Mouse (Mus musculus) midbrain, embryonic 15.5 days (tissue): ENCODE data around the gene Sdk1. TPM values are rescaled to one million over a fixed set of nuclear protein-coding genes. Genes with fewer than 3 reads are reported as not detected.

Source experiments
- ATAC-seq: fragments of 200-750 bp; cut with Nextera tagmentation; replicated peaks from 2 replicates; pipeline ENCODE4 v1.8.0; 2017; ENCODE audit warnings: moderate TSS enrichment
- H3K27ac ChIP-seq: fragments of 300-500 bp; sonication (generic); 2 replicates; pipeline ENCODE4 v1.5.1; 2015; ENCODE audit warnings: mild to moderate bottlenecking, inconsistent platforms
- H3K27me3 ChIP-seq: fragments of 300-500 bp; sonication (generic); replicated peaks from 2 replicates; pipeline ENCODE4 v1.6.1; 2015; ENCODE audit warnings: inconsistent platforms
- H3K36me3 ChIP-seq: fragments of 300-500 bp; sonication (generic); replicated peaks from 2 replicates; pipeline ENCODE4 v1.6.1; 2015; ENCODE audit warnings: inconsistent platforms
- H3K4me1 ChIP-seq: fragments of 300-500 bp; sonication (generic); 2 replicates; pipeline ENCODE4 v1.6.1; 2015; ENCODE audit warnings: inconsistent platforms
- H3K4me2 ChIP-seq: fragments of 300-500 bp; sonication (generic); 2 replicates; pipeline ENCODE4 v1.6.1; 2015; ENCODE audit warnings: inconsistent platforms, mild to moderate bottlenecking, moderate library complexity
- H3K4me3 ChIP-seq: fragments of 300-500 bp; sonication (generic); 2 replicates; pipeline ENCODE4 v1.5.1; 2015; ENCODE audit warnings: mild to moderate bottlenecking, inconsistent platforms
- H3K9ac ChIP-seq: fragments of 300-500 bp; sonication (generic); 2 replicates; pipeline ENCODE4 v1.6.1; 2015; ENCODE audit warnings: mild to moderate bottlenecking, inconsistent platforms
- H3K9me3 ChIP-seq: fragments of 300-500 bp; sonication (generic); 2 replicates; pipeline ENCODE4 v1.6.1; 2016; ENCODE audit warnings: inconsistent platforms
- WGBS: fragments of 180-500 bp; shearing (Covaris S2); methylation state at CpG from one replicate; pipeline ENCODE4 v1.1.7; 2015; ENCODE audit warnings: mixed read lengths; 5-methylcytosine and 5-hydroxymethylcytosine counted together
- polyA plus RNA-seq: library from polyadenylated mRNA; unstranded; fragments of >200 nt; fragmentation: Nextera tagmentation; extraction: Ambion mirVana; gene quantifications from 2 replicates; pipeline ENCODE4 v1.2.1, GENCODE M21; 2015

The Sdk1 gene
- polyA plus RNA-seq, 1 experiment from 2014 or later = 3.1 TPM

DNA sequence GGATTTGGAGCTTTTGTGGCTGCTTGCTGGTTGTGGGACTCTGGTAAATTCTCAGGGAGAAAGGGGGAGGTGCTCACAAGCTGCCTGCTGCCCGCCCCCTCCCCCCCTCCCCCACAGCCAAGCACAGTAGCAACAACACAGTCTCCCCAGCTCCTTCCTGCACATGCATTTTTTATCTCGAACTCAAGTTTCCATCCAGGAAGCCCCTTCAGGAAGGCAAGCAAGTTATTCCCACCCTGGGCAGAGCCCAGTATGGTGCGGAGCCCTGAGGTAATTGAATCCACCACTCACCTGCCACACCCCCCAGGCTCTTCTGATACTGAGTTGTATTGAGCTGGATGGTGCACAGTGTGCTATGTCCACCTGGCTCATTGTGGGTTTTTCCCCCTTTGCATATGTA, 768.9 kb downstream of the Sdk1 start:
- ATAC-seq = no peak
- Histone ChIP-seq H3K4me2 (no peak overlapping the region), H3K27ac (no peak overlapping the region), H3K4me3 (no peak overlapping the region), H3K9ac (no peak overlapping the region), H3K27me3 (no peaks in the 10 kb centered on the region), H3K9me3 (no peaks in the 10 kb centered on the region), H3K4me1 (peaks cover 15% of the 10 kb centered on the region), H3K36me3 (no peaks in the 10 kb centered on the region)
- 19% methylated on average over 3 of the region's 3 CpGs for WGBS

DNA sequence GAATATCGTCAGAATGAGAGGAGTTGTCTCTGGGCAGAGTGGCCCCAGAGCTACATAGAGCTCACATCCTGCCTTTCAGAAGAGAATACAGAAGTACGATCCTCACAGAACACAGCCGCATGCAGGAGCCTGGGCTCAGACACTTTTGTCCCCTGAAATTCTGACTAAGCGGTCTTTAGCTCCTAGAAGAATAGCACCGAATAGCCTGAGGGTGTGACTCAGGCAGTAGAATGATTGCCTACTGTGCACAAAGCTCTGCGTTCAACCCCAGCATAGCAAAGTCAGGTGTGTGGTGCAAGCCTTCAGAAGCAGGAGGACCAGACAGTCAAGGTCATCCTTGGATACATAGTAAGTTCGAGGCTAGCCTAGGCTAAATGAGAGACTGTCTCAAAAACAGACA, 775.7 kb downstream of the Sdk1 start:
- Histone ChIP-seq H3K9ac (no peak overlapping the region), H3K9me3 (no peaks in the 10 kb centered on the region), H3K4me3 (no peak overlapping the region), H3K4me1 (peaks cover 5% of the 10 kb centered on the region; the same call in 1 of the 2 replicates), H3K27ac (no peak overlapping the region; the same call in 1 of the 2 replicates), H3K27me3 (no peaks in the 10 kb centered on the region), H3K36me3 (no peaks in the 10 kb centered on the region), H3K4me2 (no peak overlapping the region)
- no peak for ATAC-seq
- WGBS = 83% methylated on average over 7 of the region's 7 CpGs

DNA sequence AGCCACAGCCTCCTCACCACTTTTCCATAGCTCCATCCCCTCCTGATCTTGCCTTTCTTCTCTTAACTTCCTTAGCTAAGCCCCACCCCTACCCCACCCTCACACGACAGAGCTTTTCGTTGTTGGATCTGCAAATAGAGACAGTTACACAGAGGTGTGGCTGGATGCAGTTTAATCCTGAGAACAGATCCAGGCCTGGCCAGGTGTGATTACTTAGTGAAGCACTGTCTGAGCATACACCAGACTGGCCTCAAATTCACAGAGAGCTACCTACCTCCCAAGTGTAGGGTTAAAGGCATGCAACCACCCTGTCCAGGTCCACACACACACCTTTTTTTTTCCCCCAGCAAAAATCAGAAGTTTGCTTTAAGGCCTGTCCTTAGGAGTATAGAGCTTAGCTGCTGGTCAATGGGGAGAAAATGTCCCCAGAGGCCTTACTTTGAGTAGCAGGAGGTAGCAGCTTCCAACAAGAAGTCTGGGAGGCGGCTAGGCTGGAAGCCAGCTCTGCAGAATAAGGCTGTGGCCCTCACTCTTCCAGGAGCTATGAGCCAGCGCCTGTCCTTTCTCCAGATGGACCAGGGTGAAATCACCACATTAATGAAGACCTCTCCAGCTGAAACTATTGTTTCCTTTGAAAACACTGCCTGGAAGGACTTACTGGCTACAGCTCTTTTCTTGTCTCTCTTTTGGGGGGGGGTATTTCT, 781.7 kb downstream of the Sdk1 start:
- Histone ChIP-seq H3K9ac (no peak overlapping the region), H3K9me3 (no peaks in the 10 kb centered on the region), H3K4me2 (no peak overlapping the region), H3K27me3 (no peaks in the 10 kb centered on the region), H3K36me3 (no peaks in the 10 kb centered on the region), H3K27ac (no peak overlapping the region), H3K4me1 (no peaks in the 10 kb centered on the region), H3K4me3 (no peak overlapping the region)
- WGBS = 53% methylated on average over 4 of the region's 4 CpGs
- ATAC-seq = no peak

DNA sequence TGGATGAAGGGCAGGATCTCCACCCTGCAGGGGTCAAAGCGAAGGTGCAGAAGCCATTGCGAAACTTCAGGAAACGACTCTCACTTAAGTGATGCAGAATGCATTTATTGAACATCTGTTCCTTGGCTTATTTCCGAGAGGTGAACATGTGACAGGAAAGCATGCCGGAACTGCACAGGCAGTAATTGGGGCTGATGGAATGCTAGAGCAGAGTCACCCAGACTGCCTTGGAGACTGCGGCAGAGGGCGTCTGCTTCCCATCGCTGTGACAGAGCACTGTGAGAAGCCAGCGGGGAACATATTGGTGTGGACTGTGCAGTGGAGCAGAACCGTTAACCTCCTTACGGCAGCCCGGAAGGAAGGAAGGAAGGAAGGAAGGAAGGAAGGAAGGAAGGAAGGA, 783.2 kb downstream of the Sdk1 start:
- H3K36me3 ChIP-seq = no peaks in the 10 kb centered on the region
- no peaks in the 10 kb centered on the region for H3K27me3 ChIP-seq
- H3K4me2 ChIP-seq = no peak overlapping the region
- no peaks in the 10 kb centered on the region for H3K4me1 ChIP-seq
- WGBS = 77% methylated on average over 12 of the region's 12 CpGs
- no peak overlapping the region for H3K4me3 ChIP-seq
- no peak overlapping the region for H3K27ac ChIP-seq
- ATAC-seq = no peak
- H3K9ac ChIP-seq = no peak overlapping the region
- no peaks in the 10 kb centered on the region for H3K9me3 ChIP-seq

DNA sequence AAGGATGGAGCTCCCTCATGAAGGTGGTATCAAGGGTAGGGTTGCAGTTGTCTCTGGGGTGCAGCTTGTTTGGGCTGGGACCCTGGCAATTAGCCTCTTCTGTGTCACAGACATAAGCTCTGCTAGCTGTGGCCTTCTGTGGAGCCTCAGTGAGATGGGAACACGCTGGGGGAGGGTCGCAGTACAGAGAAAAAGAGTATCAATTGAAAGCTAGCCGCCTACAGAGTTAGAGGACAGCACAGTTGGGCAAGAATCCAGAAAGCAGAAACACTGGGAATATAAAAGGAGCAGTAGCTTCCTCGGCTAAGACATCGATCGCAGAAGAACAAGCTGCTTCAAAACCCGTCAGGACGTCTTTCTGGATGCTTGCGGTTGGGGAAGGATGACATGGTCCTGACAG, 795.2 kb downstream of the Sdk1 start:
- Histone ChIP-seq H3K36me3 (no peaks in the 10 kb centered on the region), H3K4me2 (no peak overlapping the region), H3K4me1 (no peaks in the 10 kb centered on the region), H3K9ac (no peak overlapping the region), H3K27me3 (no peaks in the 10 kb centered on the region), H3K9me3 (no peaks in the 10 kb centered on the region), H3K27ac (no peak overlapping the region), H3K4me3 (no peak overlapping the region)
- WGBS = 81% methylated on average over 9 of the region's 9 CpGs
- ATAC-seq = no peak

DNA sequence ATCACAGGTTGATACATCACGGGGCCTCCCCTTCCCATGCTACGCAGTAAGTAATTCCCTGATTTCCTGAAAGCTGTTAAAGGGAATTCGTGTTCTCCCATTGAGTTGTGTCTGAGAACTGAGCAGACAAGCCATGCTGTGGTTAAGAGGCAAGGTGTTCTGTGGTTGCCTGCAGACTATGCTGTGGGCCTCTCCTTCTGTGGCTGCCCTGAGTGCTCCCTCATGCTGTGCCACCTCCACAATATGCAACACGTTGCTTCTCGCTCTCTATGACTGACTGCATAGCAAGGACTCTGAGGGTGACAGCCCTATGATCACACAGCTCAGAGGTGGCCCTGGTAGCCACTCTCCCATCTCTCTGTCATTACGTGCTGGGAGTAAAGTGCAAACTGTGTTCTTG, 797.9 kb downstream of the Sdk1 start:
- no peaks in the 10 kb centered on the region for H3K27me3 ChIP-seq
- no peak overlapping the region for H3K4me2 ChIP-seq
- no peaks in the 10 kb centered on the region for H3K4me1 ChIP-seq
- no peak for ATAC-seq
- H3K27ac ChIP-seq = no peak overlapping the region
- 90% methylated on average over 6 of the region's 6 CpGs for WGBS
- H3K4me3 ChIP-seq = no peak overlapping the region
- H3K36me3 ChIP-seq = no peaks in the 10 kb centered on the region
- no peaks in the 10 kb centered on the region for H3K9me3 ChIP-seq
- no peak overlapping the region for H3K9ac ChIP-seq

DNA sequence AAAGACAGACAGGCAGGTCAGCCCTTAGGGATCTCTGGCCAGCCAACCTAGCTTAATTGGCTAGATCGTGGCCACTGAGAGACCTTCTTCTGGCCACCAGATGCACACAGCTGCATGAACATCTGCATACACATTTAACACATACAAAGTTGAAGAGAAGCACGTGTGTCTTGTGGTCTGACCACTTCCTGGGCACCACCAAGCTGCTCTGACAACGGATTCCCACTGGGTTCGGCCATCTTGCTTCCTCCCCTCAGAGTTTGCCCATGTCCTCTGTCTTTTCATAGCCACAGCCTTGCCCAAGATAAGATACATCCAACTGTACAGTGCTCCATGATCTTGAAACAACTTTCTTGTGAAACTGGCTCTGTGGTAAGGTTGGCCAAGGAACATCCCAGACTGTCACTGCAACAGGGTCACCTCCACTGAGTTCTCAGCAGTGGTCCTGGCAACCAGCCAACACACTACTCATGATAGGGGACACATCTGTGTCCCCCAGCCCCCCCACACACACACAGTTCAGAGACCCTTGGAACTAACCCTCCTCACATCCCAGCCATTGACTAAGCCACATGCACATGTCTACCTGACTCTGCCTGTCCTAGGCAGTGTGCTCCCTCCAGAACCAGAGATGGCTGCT, 798.7 kb downstream of the Sdk1 start:
- H3K27me3 ChIP-seq = no peaks in the 10 kb centered on the region
- no peak overlapping the region for H3K27ac ChIP-seq
- no peaks in the 10 kb centered on the region for H3K36me3 ChIP-seq
- H3K9me3 ChIP-seq = no peaks in the 10 kb centered on the region
- 88% methylated on average over 4 of the region's 4 CpGs for WGBS
- no peak overlapping the region for H3K4me3 ChIP-seq
- no peak overlapping the region for H3K4me2 ChIP-seq
- no peak for ATAC-seq
- no peak overlapping the region for H3K9ac ChIP-seq
- no peaks in the 10 kb centered on the region for H3K4me1 ChIP-seq

DNA sequence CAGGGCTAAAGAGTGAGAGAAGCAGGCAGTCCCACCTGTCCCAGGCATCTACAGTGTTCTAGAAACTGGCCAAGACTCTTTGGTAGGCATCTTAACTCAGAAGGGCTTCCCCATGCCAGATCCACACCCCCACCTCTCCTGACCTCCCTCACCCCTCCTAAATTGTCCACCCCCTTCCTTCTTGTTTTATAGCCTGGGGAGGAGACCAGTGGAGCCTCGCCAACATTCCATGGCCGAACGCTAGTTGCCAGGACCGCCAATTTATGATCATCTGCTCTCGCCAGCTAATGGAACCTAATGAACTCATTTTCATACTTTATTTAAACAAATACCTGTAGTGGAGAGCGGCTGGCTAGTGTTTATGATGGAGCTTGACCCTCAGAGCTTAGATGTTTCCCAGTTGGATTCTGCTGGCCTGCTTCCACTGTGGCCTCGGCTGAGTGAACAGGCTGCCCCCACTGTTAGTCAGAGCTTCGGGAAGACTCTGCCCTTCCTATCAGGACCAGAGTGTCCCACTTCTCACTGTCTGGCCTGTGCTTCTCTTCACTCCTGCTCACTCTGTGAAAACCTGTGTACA, 800.0 kb downstream of the Sdk1 start:
- H3K36me3 ChIP-seq = no peaks in the 10 kb centered on the region
- 80% methylated on average over 8 of the region's 8 CpGs for WGBS
- no peaks in the 10 kb centered on the region for H3K9me3 ChIP-seq
- H3K27ac ChIP-seq = no peak overlapping the region
- H3K27me3 ChIP-seq = no peaks in the 10 kb centered on the region
- H3K9ac ChIP-seq = no peak overlapping the region
- ATAC-seq = no peak
- no peak overlapping the region for H3K4me2 ChIP-seq
- H3K4me3 ChIP-seq = no peak overlapping the region
- no peaks in the 10 kb centered on the region for H3K4me1 ChIP-seq

DNA sequence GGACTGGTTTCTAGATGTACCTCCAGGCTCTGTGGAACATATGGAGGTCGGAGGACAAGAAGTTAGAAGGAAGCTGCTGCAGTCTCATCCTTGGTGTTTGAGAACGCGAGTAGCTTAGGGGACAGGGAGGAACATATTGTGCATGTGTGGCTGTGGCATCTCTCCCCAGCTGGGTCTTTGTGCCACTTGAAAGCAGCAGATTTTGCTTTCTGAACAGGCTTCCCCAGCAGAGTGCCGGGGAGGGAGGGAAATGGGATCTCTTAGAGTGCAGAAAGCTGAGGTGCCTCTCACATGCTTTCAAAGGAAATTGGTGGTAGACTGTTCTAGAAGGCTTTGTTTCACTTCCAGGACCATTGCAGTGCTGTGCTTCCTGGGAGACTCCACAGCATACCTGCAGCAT, 820.5 kb downstream of the Sdk1 start:
- Histone ChIP-seq H3K9me3 (no peaks in the 10 kb centered on the region), H3K4me2 (no peak overlapping the region), H3K9ac (no peak overlapping the region), H3K4me3 (no peak overlapping the region), H3K27me3 (no peaks in the 10 kb centered on the region), H3K36me3 (no peaks in the 10 kb centered on the region), H3K27ac (no peak overlapping the region), H3K4me1 (no peaks in the 10 kb centered on the region)
- ATAC-seq = no peak
- WGBS = 68% methylated on average over 4 of the region's 4 CpGs

DNA sequence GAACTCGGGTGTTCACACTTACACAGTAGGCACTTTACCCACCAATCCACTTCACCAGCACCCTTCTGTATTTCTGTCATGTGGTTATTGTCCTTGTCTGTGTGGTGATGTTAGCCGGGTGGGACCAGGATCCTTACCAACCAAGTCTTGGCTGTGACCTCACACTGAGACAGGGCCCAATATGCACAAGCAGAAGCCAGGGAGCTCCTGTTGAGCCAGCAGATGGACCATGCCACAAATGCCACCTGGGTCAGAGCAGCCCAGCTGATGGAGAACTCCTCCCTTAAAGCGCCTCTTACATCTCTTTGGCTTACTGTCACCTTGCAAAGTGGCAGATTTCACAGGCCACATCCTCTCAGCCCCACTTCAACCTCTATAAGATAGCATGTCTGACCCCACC, 830.0 kb downstream of the Sdk1 start:
- H3K4me1 ChIP-seq = peaks cover 14% of the 10 kb centered on the region
- no peak for ATAC-seq
- no peak overlapping the region for H3K4me3 ChIP-seq
- no peaks in the 10 kb centered on the region for H3K27me3 ChIP-seq
- no peak overlapping the region for H3K4me2 ChIP-seq
- H3K9me3 ChIP-seq = no peaks in the 10 kb centered on the region
- H3K36me3 ChIP-seq = no peaks in the 10 kb centered on the region
- no peak overlapping the region for H3K27ac ChIP-seq
- no peak overlapping the region for H3K9ac ChIP-seq
- WGBS = 96% methylated on average over 3 of the region's 3 CpGs

DNA sequence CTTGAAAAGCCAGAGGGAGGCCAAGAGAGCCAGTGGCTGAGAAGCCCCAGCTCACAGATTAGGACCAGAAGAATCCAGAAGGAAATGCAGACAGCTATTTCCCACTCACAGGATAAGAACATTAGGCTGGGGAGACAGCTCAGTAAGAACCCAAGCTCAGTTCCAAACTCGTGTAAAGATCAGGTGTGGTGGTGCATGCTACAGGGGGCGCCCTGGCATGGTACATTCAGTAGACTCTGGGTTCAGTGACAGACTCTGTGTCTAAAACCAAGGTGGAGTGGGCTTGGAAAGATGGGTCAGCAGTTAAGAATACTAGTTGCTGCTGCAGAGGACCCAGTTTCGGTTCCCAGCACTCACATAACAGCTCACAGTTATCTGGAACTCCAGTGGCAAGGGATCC, 832.6 kb downstream of the Sdk1 start:
- Histone ChIP-seq H3K9me3 (no peaks in the 10 kb centered on the region), H3K27ac (no peak overlapping the region), H3K9ac (no peak overlapping the region), H3K4me1 (peaks cover 14% of the 10 kb centered on the region), H3K36me3 (no peaks in the 10 kb centered on the region), H3K4me3 (no peak overlapping the region), H3K4me2 (no peak overlapping the region), H3K27me3 (no peaks in the 10 kb centered on the region)
- no peak for ATAC-seq
- WGBS = 93% methylated on average over 3 of the region's 3 CpGs

DNA sequence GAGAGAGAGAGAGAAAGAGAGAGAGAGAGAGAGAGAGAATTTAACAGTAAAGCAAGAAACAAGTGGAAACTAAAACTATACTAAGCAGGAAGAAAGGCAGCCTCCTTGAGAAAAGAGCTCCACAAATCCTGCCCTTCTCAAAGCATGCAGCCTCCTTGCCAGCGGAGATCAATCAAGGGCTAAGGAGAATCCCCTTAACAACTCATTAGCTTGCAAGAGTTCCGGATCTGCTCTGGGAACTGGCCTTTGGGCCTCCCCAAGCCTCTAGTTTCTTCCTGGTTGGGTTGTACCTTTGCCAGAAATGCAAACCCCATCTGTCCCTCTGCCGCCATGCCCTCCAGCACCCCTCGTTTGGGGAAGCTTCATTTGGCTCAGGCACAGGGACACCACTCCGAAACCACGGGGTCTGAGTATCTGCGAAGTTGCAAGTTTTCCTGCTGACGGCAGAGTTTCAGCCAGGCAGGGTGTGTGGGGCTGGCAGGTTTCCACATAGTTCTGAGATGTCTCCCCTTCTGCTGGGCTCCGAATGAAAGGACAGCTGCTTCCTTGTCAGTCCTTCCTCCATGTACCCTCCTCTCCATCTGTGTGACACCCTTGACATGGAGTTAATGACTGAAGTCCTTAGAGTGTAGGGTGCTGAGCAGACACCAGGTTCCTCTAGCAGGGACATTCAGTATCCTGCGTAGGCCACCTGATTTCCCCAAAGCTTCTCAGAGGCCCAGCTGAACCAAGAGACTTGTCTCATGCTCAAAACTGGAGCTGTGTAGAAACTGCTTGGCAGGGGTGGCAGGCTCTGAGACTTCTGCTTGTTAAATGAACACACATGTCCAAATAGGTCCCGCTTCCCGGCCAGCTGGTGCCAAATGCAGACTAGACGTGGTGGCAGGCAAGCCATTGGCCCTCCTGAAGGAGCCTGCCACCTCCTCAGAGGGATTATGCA, 833.5 kb downstream of the Sdk1 start:
- no peaks in the 10 kb centered on the region for H3K27me3 ChIP-seq
- WGBS = 37% methylated on average over 13 of the region's 13 CpGs

More for the DNA sequence above, 833.5 kb downstream of the Sdk1 start:
- H3K4me1 ChIP-seq = peaks cover 14% of the 10 kb centered on the region
- no peak overlapping the region for H3K4me2 ChIP-seq
- no peak overlapping the region for H3K9ac ChIP-seq
- ATAC-seq = no peak
- H3K36me3 ChIP-seq = no peaks in the 10 kb centered on the region
- no peaks in the 10 kb centered on the region for H3K9me3 ChIP-seq
- no peak overlapping the region for H3K4me3 ChIP-seq
- H3K27ac ChIP-seq = peak overlapping the region; percentile 4; the same call in 1 of the 2 replicates
